Mouse (Mus musculus): ENCODE measurements at regions not wholly inside any gene's neighbourhood (a gene's known extent, or its start where the extent isn't known, plus 50 kb on each side); places are given as distances from the start of the nearest gene placed in this dataset.

- H3K4me2 ChIP-seq (ENCODE audit: low read depth, severe bottlenecking) = no peak overlapping the region
- H3K27me3 ChIP-seq (ENCODE audit: control insufficient read depth, insufficient read depth, low read length) = no peaks in the 10 kb centered on the region
- ATAC-seq (ENCODE audit: insufficient number of reproducible peaks, low FRiP score, low TSS enrichment, low read depth) = no peak
- no peak overlapping the region for H3K9ac ChIP-seq (ENCODE audit: low read length)
- WGBS = 86% methylated on average over 5 of the region's 5 CpGs
- no peak for DNase-seq (ENCODE audit: low spot score)
- no peaks in the 10 kb centered on the region for H3K36me3 ChIP-seq (ENCODE audit: control insufficient read depth, insufficient read depth, low read length)
- H3K4me1 ChIP-seq (ENCODE audit: control insufficient read depth, insufficient read depth, low read length) = no peaks in the 10 kb centered on the region
- H3K27ac ChIP-seq (replicated peaks; ENCODE audit: low read depth, low read length) = no peak overlapping the region
- H3K4me3 ChIP-seq (ENCODE audit: low read depth, low read length) = no peak overlapping the region
- no peaks in the 10 kb centered on the region for H3K9me3 ChIP-seq (ENCODE audit: control insufficient read depth, low read length)
Measured at GRCm38 (mm10) chr10:126113106-126113505, 147.1 kb downstream of the Lrig3 start.

- no peak overlapping the region for H3K27ac ChIP-seq (replicated peaks; ENCODE audit: low read depth, low read length)
- no peaks in the 10 kb centered on the region for H3K36me3 ChIP-seq (ENCODE audit: control insufficient read depth, insufficient read depth, low read length)
- H3K4me3 ChIP-seq (ENCODE audit: low read depth, low read length) = no peak overlapping the region
- ATAC-seq (ENCODE audit: insufficient number of reproducible peaks, low FRiP score, low TSS enrichment, low read depth) = no peak
- 89% methylated on average over 7 of the region's 7 CpGs for WGBS
- no peaks in the 10 kb centered on the region for H3K27me3 ChIP-seq (ENCODE audit: control insufficient read depth, insufficient read depth, low read length)
- H3K9ac ChIP-seq (ENCODE audit: low read length) = no peak overlapping the region
- H3K9me3 ChIP-seq (ENCODE audit: control insufficient read depth, low read length) = no peaks in the 10 kb centered on the region
- H3K4me1 ChIP-seq (ENCODE audit: control insufficient read depth, insufficient read depth, low read length) = no peaks in the 10 kb centered on the region
- DNase-seq (ENCODE audit: low spot score) = no peak
- no peak overlapping the region for H3K4me2 ChIP-seq (ENCODE audit: low read depth, severe bottlenecking)
Measured at GRCm38 (mm10) chr10:126115386-126115785, 149.4 kb downstream of the Lrig3 start.

- DNase-seq (ENCODE audit: low spot score) (no peak), ATAC-seq (ENCODE audit: insufficient number of reproducible peaks, low FRiP score, low TSS enrichment, low read depth) (no peak)
- H3K4me2 ChIP-seq (ENCODE audit: low read depth, severe bottlenecking) = no peak overlapping the region
- H3K9ac ChIP-seq (ENCODE audit: low read length) = no peak overlapping the region
- peak overlapping the region; percentile 36; the same call in 1 of the 2 replicates for H3K27ac ChIP-seq (replicated peaks; ENCODE audit: low read depth, low read length)
- H3K36me3 ChIP-seq (ENCODE audit: control insufficient read depth, insufficient read depth, low read length) = no peaks in the 10 kb centered on the region
- no peaks in the 10 kb centered on the region; the same call in 1 of the 2 replicates for H3K9me3 ChIP-seq (ENCODE audit: control insufficient read depth, low read length)
- H3K4me1 ChIP-seq (ENCODE audit: control insufficient read depth, insufficient read depth, low read length) = no peaks in the 10 kb centered on the region
- H3K4me3 ChIP-seq (ENCODE audit: low read depth, low read length) = no peak overlapping the region
- no peaks in the 10 kb centered on the region for H3K27me3 ChIP-seq (ENCODE audit: control insufficient read depth, insufficient read depth, low read length)
- 48% methylated on average over 10 of the region's 10 CpGs for WGBS
Measured at GRCm38 (mm10) chr10:126121626-126122025, 155.7 kb downstream of the Lrig3 start.

- Histone ChIP-seq H3K9ac (ENCODE audit: low read length) (no peak overlapping the region), H3K36me3 (ENCODE audit: control insufficient read depth, insufficient read depth, low read length) (no peaks in the 10 kb centered on the region), H3K9me3 (ENCODE audit: control insufficient read depth, low read length) (no peaks in the 10 kb centered on the region; the same call in 1 of the 2 replicates), H3K27me3 (ENCODE audit: control insufficient read depth, insufficient read depth, low read length) (no peaks in the 10 kb centered on the region), H3K4me2 (ENCODE audit: low read depth, severe bottlenecking) (no peak overlapping the region), H3K27ac (replicated peaks; ENCODE audit: low read depth, low read length) (no peak overlapping the region), H3K4me3 (ENCODE audit: low read depth, low read length) (no peak overlapping the region), H3K4me1 (ENCODE audit: control insufficient read depth, insufficient read depth, low read length) (no peaks in the 10 kb centered on the region)
- 85% methylated on average over 5 of the region's 5 CpGs for whole genome bisulfite sequencing
- DNase-seq (ENCODE audit: low spot score) = no peak
- no peak for ATAC-seq (ENCODE audit: insufficient number of reproducible peaks, low FRiP score, low TSS enrichment, low read depth)
Measured at GRCm38 (mm10) chr10:126122504-126122903, 156.5 kb downstream of the Lrig3 start.

GRCm38 (mm10) chr10:126133188-126133587 is 167.2 kb downstream of the Lrig3 start:
- whole genome bisulfite sequencing = 86% methylated on average over 3 of the region's 3 CpGs
- ATAC-seq (ENCODE audit: insufficient number of reproducible peaks, low FRiP score, low TSS enrichment, low read depth) = no peak
- H3K9ac ChIP-seq (ENCODE audit: low read length) = no peak overlapping the region

GRCm38 (mm10) chr10:126133957-126134356 is 168.0 kb downstream of the Lrig3 start:
- Histone ChIP-seq H3K36me3 (ENCODE audit: control insufficient read depth, insufficient read depth, low read length) (no peaks in the 10 kb centered on the region), H3K9ac (ENCODE audit: low read length) (no peak overlapping the region), H3K4me3 (ENCODE audit: low read depth, low read length) (no peak overlapping the region), H3K27ac (replicated peaks; ENCODE audit: low read depth, low read length) (no peak overlapping the region), H3K27me3 (ENCODE audit: control insufficient read depth, insufficient read depth, low read length) (no peaks in the 10 kb centered on the region), H3K4me2 (ENCODE audit: low read depth, severe bottlenecking) (no peak overlapping the region), H3K9me3 (ENCODE audit: control insufficient read depth, low read length) (no peaks in the 10 kb centered on the region), H3K4me1 (ENCODE audit: control insufficient read depth, insufficient read depth, low read length) (no peaks in the 10 kb centered on the region)
- DNase-seq (ENCODE audit: low spot score) = no peak
- no peak for ATAC-seq (ENCODE audit: insufficient number of reproducible peaks, low FRiP score, low TSS enrichment, low read depth)

More at GRCm38 (mm10) chr10:126133188-126133587, 167.2 kb downstream of the Lrig3 start:
- DNase-seq (ENCODE audit: low spot score) = no peak
- Histone ChIP-seq H3K27ac (replicated peaks; ENCODE audit: low read depth, low read length) (no peak overlapping the region), H3K9me3 (ENCODE audit: control insufficient read depth, low read length) (no peaks in the 10 kb centered on the region), H3K27me3 (ENCODE audit: control insufficient read depth, insufficient read depth, low read length) (no peaks in the 10 kb centered on the region), H3K4me1 (ENCODE audit: control insufficient read depth, insufficient read depth, low read length) (no peaks in the 10 kb centered on the region), H3K4me2 (ENCODE audit: low read depth, severe bottlenecking) (no peak overlapping the region), H3K4me3 (ENCODE audit: low read depth, low read length) (no peak overlapping the region), H3K36me3 (ENCODE audit: control insufficient read depth, insufficient read depth, low read length) (no peaks in the 10 kb centered on the region)

GRCm38 (mm10) chr10:126138585-126138984 is 172.6 kb downstream of the Lrig3 start:
- Histone ChIP-seq H3K27me3 (ENCODE audit: control insufficient read depth, insufficient read depth, low read length) (no peaks in the 10 kb centered on the region), H3K4me2 (ENCODE audit: low read depth, severe bottlenecking) (no peak overlapping the region), H3K36me3 (ENCODE audit: control insufficient read depth, insufficient read depth, low read length) (no peaks in the 10 kb centered on the region), H3K4me1 (ENCODE audit: control insufficient read depth, insufficient read depth, low read length) (no peaks in the 10 kb centered on the region), H3K9me3 (ENCODE audit: control insufficient read depth, low read length) (no peaks in the 10 kb centered on the region), H3K27ac (replicated peaks; ENCODE audit: low read depth, low read length) (no peak overlapping the region), H3K9ac (ENCODE audit: low read length) (no peak overlapping the region), H3K4me3 (ENCODE audit: low read depth, low read length) (no peak overlapping the region)
- peak; percentile 25 for DNase-seq (ENCODE audit: low spot score)
- ATAC-seq (ENCODE audit: insufficient number of reproducible peaks, low FRiP score, low TSS enrichment, low read depth) = peak; percentile 65; the same call in 1 of the 2 replicates
- 84% methylated on average over 12 of the region's 12 CpGs for WGBS

- H3K27ac ChIP-seq (replicated peaks; ENCODE audit: low read depth, low read length) = no peak overlapping the region
- no peak overlapping the region for H3K4me3 ChIP-seq (ENCODE audit: low read depth, low read length)
- 76% methylated on average over 7 of the region's 7 CpGs for WGBS
- no peak overlapping the region for H3K4me2 ChIP-seq (ENCODE audit: low read depth, severe bottlenecking)
- ATAC-seq (ENCODE audit: insufficient number of reproducible peaks, low FRiP score, low TSS enrichment, low read depth) (no peak), DNase-seq (ENCODE audit: low spot score) (no peak)
- H3K9me3 ChIP-seq (ENCODE audit: control insufficient read depth, low read length) = no peaks in the 10 kb centered on the region
- H3K27me3 ChIP-seq (ENCODE audit: control insufficient read depth, insufficient read depth, low read length) = no peaks in the 10 kb centered on the region
- no peaks in the 10 kb centered on the region for H3K4me1 ChIP-seq (ENCODE audit: control insufficient read depth, insufficient read depth, low read length)
- no peaks in the 10 kb centered on the region for H3K36me3 ChIP-seq (ENCODE audit: control insufficient read depth, insufficient read depth, low read length)
- H3K9ac ChIP-seq (ENCODE audit: low read length) = no peak overlapping the region
Measured at GRCm38 (mm10) chr10:126141586-126141985, 175.6 kb downstream of the Lrig3 start.

- Histone ChIP-seq H3K4me3 (ENCODE audit: low read depth, low read length) (no peak overlapping the region), H3K27me3 (ENCODE audit: control insufficient read depth, insufficient read depth, low read length) (no peaks in the 10 kb centered on the region), H3K9ac (ENCODE audit: low read length) (no peak overlapping the region), H3K9me3 (ENCODE audit: control insufficient read depth, low read length) (no peaks in the 10 kb centered on the region), H3K4me1 (ENCODE audit: control insufficient read depth, insufficient read depth, low read length) (no peaks in the 10 kb centered on the region), H3K36me3 (ENCODE audit: control insufficient read depth, insufficient read depth, low read length) (no peaks in the 10 kb centered on the region), H3K27ac (replicated peaks; ENCODE audit: low read depth, low read length) (no peak overlapping the region), H3K4me2 (ENCODE audit: low read depth, severe bottlenecking) (no peak overlapping the region)
- ATAC-seq (ENCODE audit: insufficient number of reproducible peaks, low FRiP score, low TSS enrichment, low read depth) (no peak), DNase-seq (ENCODE audit: low spot score) (peak; percentile 46)
- 65% methylated on average over 10 of the region's 10 CpGs for WGBS
Measured at GRCm38 (mm10) chr10:126143833-126144232, 177.9 kb downstream of the Lrig3 start.

Data from limb, embryonic 11.5 days (tissue).